Mouse (Mus musculus): ENCODE results near the gene Cers3.

Gene Cers3

DNA sequence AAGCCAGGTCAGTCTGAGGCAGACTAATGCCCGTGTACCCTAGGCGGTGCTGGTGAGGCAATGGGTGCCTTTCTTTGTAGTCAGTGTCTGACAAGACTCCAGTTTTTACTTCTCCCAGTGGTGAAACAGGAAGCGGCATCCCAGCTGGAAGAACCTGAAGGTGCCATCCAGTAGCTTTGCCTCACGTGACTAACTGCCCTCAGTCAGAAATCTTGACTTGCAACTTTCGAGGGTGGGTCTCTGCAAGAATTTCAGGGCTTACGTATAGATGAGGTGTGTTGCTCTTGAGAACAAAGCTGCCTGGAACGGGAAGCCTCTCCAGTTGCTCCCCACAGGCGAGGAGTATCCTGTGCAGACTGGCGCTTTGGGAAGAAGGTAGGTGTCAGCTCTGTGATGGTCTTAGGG is at the start of gene Cers3:
Gene Cers3 (plus strand): TSS at position 128 of the 405 bp plus-strand sequence.
- DNase-seq (ENCODE audit: low read depth in 2 of 2, low spot score in 2 of 2): no peak

- no peak for DNase-seq (ENCODE audit: low read depth in 2 of 2, low spot score in 2 of 2)
These were observed 48.8 kb upstream of the Cers3 start for GRCm38 (mm10) chr7:66694467-66694866.

DNA sequence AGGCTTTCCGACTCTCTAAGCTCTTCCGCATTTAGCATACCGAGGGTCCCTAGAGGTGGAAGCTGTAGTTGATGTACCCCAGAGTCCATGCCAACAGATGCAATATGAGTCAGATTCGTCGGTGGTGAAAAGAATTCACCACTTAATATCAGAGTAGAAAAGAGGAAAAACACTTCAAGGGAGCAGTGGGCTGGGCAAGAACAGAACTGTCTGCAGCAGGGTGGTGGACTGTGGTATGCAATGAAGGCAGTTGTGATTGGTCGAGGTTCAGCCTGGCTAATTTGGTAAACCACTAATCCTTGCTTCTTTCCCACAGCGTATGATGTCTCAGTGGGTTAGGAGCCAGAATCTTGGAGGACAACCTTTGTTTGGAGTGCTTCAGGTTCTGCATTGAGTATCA is 40.6 kb upstream of the Cers3 start:
- no peak for DNase-seq (ENCODE audit: low read depth in 2 of 2, low spot score in 2 of 2)

GRCm38 (mm10) chr7:66704631-66705030 is 38.7 kb upstream of the Cers3 start:
- DNase-seq (ENCODE audit: low read depth in 2 of 2, low spot score in 2 of 2): no peak

DNA sequence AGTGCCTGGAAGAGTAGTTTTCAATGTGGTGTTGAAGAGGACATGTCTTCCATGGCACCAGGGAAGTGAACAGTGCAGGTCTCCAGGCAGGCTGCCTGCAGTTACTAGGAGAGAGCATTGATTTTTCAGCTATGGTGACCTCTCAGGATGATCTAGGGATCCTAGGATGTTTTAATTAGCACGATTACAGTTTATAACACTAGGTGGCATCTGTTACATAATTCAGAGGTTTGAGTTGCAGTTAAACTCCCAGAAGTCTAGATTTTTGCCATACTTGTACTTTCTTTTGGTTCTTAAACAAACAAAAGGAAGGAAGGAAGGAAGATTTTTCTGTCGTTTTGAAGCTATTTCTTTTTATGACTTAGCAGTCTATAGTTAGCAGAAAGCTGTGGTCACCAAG is 32.1 kb upstream of the Cers3 start:
- DNase-seq (ENCODE audit: low read depth in 2 of 2, low spot score in 2 of 2): no peak

GRCm38 (mm10) chr7:66724514-66724913 is 18.8 kb upstream of the Cers3 start:
- no peak for DNase-seq (ENCODE audit: low read depth in 2 of 2, low spot score in 2 of 2)

- DNase-seq (ENCODE audit: low read depth in 2 of 2, low spot score in 2 of 2): peak in 1 of 2 experiments; percentile 6
These were observed 18.4 kb upstream of the Cers3 start for GRCm38 (mm10) chr7:66724954-66725353.

GRCm38 (mm10) chr7:66728072-66728471 is 15.2 kb upstream of the Cers3 start:
- no peak for DNase-seq (ENCODE audit: low read depth in 2 of 2, low spot score in 2 of 2)

DNA sequence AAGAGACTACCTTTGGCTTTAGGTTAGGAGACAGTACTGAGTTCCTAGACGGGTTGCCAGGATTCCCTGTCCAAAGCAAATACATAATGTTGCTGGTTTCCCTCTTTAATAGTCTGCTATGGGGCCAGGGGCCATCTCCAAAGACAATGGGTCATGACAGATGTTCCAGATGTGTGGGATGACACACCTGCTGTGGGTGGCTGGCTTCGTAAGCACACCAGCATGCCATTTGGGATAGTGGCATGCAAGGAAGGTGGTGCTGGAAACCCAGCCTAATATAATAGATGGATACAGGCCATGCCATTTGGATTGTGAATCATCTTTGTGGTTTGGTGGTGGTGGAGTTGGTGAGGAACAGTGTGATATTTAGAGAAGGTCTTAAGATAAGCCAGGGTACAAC is 14.1 kb upstream of the Cers3 start:
- DNase-seq (ENCODE audit: low read depth in 2 of 2, low spot score in 2 of 2): no peak

DNA sequence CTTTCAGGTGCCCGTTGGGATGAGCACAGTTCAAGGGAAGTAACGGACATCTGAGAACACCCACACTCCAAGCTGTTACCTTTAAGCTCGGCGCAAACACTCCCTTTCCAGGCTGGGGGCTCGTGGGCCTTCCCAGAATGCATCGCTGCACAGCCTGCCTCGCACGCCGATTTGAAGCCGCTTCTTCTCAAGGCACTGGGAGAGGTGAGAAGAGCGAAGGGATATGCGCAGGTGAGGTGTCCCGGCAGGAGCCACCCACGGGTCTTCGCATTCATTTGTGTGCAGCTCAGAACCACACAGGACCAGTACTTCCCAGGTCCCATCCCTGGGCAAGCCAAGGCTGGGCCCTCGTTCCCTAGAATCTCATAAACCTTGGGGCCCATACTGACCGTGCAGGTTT is 9.9 kb upstream of the Cers3 start:
- no peak for DNase-seq (ENCODE audit: low read depth in 2 of 2, low spot score in 2 of 2)

- DNase-seq (ENCODE audit: low read depth in 2 of 2, low spot score in 2 of 2): no peak
These were observed 9.4 kb upstream of the Cers3 start for GRCm38 (mm10) chr7:66733882-66734281.

- no peak for DNase-seq (ENCODE audit: low read depth in 2 of 2, low spot score in 2 of 2)
These were observed 8.8 kb upstream of the Cers3 start for GRCm38 (mm10) chr7:66734466-66734865.

DNA sequence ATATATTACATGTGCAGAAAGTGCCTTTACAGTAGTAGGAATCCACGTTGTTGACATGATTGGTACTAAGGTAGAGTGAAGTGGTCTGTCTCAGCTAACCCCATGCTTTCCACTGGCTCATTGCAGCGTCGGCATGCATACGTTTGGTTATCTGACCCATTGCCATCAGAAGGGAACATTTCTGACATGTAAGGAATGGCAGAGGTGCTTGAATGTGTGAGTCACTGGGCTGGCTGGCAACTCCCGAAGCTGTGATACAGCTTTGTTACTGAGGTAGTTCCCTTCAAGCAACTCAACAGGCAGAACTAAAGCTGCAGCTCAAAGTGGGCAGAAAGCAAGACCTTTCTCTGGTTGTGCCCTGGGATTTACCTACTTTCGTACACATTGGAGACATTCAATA is 8.3 kb upstream of the Cers3 start:
- no peak for DNase-seq (ENCODE audit: low read depth in 2 of 2, low spot score in 2 of 2)

GRCm38 (mm10) chr7:66737418-66737817 is 5.9 kb upstream of the Cers3 start:
- DNase-seq (ENCODE audit: low read depth in 2 of 2, low spot score in 2 of 2): no peak

DNA sequence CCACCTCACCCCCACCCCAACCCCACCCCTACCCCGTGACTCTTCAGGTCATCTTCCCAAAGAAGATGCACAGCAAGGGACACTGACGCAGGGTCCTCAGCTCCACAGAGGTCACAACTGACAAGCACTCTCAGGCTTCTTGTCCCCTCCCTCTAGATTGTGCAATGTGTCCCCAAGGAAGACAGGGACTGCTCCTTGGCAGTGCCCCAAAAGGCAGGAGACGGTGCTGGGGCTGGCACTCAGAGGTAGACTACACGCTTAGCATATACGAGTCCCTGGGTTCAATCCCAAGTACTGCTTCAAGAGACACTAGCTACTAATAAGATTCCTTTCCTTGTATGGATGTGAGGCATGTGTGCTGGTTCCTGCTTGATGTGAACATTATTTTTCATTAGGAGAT is 2.3 kb upstream of the Cers3 start:
- no peak for DNase-seq (ENCODE audit: low read depth in 2 of 2, low spot score in 2 of 2)

GRCm38 (mm10) chr7:66741412-66741811 is 1.9 kb upstream of the Cers3 start:
- no peak for DNase-seq (ENCODE audit: low read depth in 2 of 2, low spot score in 2 of 2)

- DNase-seq (ENCODE audit: low read depth in 2 of 2, low spot score in 2 of 2): no peak
These were observed 3.7 kb downstream of the Cers3 start for GRCm38 (mm10) chr7:66746972-66747371.

GRCm38 (mm10) chr7:66749998-66750397 is 6.7 kb downstream of the Cers3 start:
- no peak for DNase-seq (ENCODE audit: low read depth in 2 of 2, low spot score in 2 of 2)

DNA sequence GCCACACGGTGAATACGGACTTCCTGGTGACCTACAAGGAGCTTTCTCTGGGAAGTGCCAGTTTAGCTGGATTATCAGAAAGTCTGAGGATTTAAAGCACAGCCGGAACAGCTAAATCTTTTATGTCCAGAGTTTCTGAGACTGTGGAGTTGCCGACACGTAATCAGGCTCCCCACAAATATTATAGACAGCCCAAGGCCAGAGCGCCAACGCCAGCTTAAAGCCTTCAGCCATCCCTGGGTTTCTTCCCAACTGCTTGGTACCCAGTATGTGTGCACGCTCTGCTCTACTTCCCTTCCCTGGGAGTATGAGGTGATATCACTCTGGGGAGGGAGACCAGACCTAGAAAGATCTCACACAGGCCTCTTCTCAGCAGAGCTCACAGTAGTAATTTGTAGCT is 10.5 kb downstream of the Cers3 start:
- no peak for DNase-seq (ENCODE audit: low read depth in 2 of 2, low spot score in 2 of 2)

DNA sequence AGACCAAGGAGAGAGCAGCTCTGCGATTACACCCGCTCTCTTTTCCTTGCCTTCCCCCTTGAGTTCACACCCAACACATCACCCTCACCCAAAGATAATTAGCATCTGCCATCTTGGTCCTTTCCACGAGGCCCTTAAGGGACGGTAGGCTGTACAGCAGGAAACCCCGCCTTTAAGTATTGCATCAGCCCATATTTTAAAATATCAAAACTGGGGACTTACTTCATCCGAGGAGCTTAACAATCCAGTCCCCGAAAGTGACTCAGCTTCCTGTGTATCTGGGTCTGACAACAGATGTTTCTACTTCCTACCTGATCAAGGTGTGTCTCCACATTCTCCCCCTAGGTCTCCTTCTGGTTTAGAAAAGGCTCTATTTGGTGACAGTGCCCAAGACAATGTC is 12.3 kb downstream of the Cers3 start:
- DNase-seq (ENCODE audit: low read depth in 2 of 2, low spot score in 2 of 2): no peak

DNA sequence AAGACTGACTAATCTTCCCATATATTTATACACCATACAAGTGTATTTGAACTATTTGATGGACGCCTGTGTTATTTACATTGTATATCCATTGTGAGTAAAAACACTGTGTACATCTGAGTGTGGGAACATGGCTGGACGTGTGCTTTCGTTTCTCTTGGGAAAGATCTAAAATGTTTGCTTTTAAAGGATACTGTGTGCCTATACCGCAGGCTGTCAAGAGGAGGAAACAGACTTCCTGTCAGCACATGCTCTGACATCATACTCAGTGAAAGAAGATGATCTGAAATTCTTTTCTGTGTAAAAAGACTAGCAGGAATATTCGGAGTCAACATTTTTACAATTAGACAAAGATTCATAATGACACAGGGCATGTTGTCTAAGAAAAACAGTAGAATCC is 26.6 kb downstream of the Cers3 start:
- DNase-seq (ENCODE audit: low read depth in 2 of 2, low spot score in 2 of 2): no peak

DNA sequence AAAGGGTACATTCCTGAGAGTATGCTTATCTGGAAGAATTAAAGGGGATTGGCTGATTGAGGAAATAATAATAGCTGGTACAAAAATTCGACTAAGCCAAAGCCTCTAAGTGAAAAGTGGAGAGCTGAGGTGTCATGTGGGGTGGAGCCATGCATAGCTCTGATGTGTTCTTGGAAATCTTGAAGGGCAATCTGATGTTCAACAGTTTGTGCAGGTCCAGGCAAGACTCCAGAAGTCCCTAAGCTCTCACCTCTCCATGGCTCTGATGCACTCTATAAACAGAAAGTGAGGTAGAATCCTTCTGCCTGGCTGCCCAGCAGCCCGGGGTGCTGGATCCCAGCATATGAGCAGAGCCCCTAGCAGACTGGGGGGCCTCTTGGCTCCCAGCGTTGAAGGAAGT is 27.4 kb downstream of the Cers3 start:
- DNase-seq (ENCODE audit: low read depth in 2 of 2, low spot score in 2 of 2): no peak

GRCm38 (mm10) chr7:66771252-66771651 is 27.9 kb downstream of the Cers3 start:
- no peak for DNase-seq (ENCODE audit: low read depth in 2 of 2, low spot score in 2 of 2)

- no peak for DNase-seq (ENCODE audit: low read depth in 2 of 2, low spot score in 2 of 2)
These were observed 36.1 kb downstream of the Cers3 start for GRCm38 (mm10) chr7:66779411-66779810.

Measured in CD8-positive naive resting alpha-beta T cell, adult 2 months (primary cell).